Mouse (Mus musculus): ENCODE results near the gene Rimklb.
A peak's percentile ranks its signal among the peaks of the same experiment; 100 is the strongest.
"Not testable (repeated sequence)": the region's sequence is repeated elsewhere in the genome, so short reads cannot be mapped to it uniquely, and the experiment has no call there.

Gene Rimklb

DNA sequence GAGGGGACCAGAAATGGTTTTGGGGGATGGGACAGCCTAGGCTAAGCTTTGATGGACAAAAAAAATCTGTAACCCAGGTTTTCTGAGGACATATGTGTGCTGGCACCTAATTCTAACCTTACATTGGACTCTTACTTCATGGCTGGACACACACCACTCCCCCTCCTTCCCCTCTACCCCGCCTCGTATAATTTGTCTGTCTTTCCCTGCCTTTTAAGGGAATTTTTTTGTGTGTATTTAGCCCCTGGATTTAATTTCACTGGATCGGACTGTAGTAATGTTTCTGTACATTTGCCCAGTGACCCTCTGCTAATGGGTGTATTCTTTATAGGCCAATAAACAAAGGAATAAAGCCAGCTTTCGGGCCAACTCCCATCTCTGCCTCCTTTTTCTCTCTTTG, 6.5 kb upstream of the Rimklb start:
- DNase-seq (ENCODE audit: extremely low spot score, low read depth, low spot score) = no peak

- no peak for DNase-seq (ENCODE audit: extremely low spot score, low read depth, low spot score)
These were observed 2.1 kb downstream of the Rimklb start for GRCm38 (mm10) chr6:122496501-122496900.

DNA sequence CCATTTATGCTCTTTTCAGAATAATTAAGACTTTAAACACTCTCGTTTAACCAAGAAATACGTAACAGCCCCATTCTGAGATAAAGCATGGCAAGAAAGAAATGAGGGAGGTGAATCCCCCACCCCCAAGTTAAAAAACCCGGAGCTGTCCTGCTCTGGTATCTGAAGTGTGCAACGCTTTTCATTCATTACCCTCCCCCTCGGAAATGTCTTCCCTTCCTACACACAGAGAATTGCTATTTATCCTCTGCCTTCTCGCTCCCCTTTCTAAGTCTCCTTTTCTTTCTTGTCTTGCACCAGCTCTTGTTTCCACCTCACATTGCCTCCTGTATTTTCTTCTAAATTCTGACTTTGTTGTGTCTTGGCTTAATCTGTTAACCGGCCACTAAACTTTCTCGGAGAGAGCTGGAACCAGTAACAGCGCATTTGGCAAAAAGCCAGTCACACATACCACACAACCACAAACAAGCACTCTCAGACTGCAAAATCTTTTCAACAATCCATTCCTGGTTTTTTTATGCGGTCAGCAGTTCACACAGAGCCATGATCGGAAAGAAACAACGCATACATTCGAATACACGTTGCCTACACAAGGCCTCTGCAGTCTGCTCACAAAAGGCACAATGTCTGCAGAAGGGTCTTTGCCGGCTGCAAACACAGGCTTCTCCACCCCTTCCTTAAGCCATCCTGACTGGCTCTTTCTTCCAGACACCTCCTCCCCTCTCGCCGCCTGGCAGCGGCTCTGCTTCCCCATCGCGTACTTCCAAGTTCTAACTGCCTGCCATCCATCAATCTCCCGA, 3.3 kb downstream of the Rimklb start:
- no peak for DNase-seq (ENCODE audit: extremely low spot score, low read depth, low spot score)

DNA sequence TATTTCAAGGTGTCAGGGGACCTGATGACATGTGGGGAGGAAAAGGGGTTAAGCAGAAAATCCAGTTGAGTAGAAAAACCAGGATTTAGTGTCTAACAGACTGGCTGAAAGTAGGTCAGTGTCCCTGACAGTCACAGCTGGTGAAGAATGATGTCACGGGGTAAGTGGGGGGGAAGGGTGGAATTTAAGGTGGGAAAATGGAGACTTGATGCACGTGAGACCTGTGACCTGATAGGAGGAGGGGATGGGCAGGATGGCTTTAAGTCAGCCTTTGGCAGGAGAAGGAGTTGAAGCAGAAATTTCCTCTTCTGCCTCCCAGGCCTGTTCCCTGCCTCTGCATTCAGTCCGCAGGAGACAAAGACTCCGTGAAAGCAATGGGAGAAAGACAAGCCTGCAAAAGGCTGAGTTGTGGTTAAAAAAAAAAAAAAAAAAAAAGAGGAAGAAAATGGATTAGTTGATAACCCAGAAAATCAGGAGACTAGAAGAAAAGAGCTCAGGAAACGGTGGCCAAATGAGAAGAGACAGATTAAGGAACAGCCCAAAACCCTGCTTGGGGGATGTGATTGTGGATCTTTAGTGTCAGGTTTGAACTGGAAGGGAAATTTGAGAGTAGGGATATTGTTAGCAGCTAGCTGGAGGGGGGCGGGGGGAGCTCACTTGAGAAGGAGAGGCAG, 4.6 kb downstream of the Rimklb start:
- no peak for DNase-seq (ENCODE audit: extremely low spot score, low read depth, low spot score)

- DNase-seq (ENCODE audit: extremely low spot score, low read depth, low spot score) = no peak
These were observed 6.1 kb downstream of the Rimklb start for GRCm38 (mm10) chr6:122492479-122492878.

DNA sequence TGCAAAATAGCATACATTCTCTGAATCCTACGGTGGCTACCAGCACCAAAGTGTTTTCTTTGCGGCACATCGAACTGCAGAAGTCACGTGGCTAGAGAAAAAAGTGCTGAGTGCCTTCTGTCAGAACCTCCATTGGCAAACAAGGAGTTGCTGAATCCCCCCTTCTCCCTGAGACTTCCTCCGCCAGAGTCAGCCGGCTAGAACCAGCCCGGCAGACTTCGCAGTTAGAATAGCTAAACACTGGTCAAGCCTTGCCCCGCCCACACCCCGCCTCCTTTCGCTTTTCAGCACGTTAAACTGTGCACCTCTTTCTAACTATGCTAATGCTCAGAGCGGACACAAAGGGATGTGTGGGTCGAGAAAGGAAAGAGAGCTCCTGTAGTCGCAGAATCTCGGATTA, 7.0 kb downstream of the Rimklb start:
- peak; percentile 73 for DNase-seq (ENCODE audit: extremely low spot score, low read depth, low spot score)

GRCm38 (mm10) chr6:122490929-122491512, 7.5 kb downstream of the Rimklb start:
- no peak for DNase-seq (ENCODE audit: extremely low spot score, low read depth, low spot score)

GRCm38 (mm10) chr6:122486297-122487117, 12.1 kb downstream of the Rimklb start:
- DNase-seq (ENCODE audit: extremely low spot score, low read depth, low spot score) = no peak

- no peak for DNase-seq (ENCODE audit: extremely low spot score, low read depth, low spot score)
These were observed 12.9 kb downstream of the Rimklb start for GRCm38 (mm10) chr6:122485401-122486296.

DNA sequence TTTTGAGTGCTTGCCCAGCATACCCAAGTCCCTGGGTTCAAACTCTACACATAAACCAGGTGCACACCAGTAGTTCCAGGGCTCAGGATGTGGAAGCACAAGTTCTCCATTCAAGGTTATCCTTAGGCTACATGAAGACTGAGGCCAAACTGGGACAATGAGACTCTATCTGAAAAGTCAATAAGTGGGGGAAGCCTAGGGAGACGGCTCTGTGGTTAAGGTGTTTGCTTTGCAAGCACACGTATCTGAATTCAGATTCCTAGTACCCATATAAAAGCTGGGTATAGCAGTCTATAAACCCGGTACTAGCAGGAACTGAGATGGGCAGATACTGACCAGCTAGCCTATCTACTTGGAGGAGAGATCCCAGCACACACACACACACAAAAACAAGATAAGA, 20.5 kb downstream of the Rimklb start:
- no peak for DNase-seq (ENCODE audit: extremely low spot score, low read depth, low spot score)

- DNase-seq (ENCODE audit: extremely low spot score, low read depth, low spot score) = not testable (repeated sequence)
These were observed 27.1 kb downstream of the Rimklb start for GRCm38 (mm10) chr6:122471461-122471860.

GRCm38 (mm10) chr6:122470240-122470639, 28.3 kb downstream of the Rimklb start:
- no peak for DNase-seq (ENCODE audit: extremely low spot score, low read depth, low spot score)

DNA sequence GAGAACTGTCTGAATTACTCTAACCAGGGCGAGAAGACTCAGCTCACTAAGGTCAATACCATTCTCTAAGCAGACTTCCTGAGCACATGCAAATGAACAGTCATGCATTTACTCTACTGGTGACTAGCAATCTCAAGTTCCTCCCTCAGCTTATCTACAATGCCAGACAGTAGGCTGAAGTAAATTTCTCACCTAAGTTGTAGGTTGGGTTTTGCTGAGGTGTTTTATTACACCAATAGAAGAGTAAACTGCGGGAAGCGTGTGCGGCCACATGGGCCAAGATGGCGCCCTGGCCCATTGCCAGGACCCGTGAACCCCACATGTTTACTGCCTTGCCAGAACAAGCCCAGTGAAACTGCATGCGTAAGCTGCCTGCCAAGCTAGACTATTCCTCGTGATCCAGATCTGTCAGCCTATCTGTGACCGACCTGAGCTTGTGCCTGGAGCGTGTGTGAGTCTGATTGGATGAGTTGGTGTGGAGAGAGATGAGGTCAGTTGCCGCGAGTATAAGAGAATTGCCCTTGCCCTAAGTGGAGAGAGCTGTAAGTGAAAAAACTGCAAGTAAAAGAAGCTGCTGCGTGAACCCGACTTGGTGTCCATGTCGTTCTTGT, 29.4 kb downstream of the Rimklb start:
- DNase-seq (ENCODE audit: extremely low spot score, low read depth, low spot score) = no peak

- no peak for DNase-seq (ENCODE audit: extremely low spot score, low read depth, low spot score)
These were observed 32.4 kb downstream of the Rimklb start for GRCm38 (mm10) chr6:122466092-122466713.

DNA sequence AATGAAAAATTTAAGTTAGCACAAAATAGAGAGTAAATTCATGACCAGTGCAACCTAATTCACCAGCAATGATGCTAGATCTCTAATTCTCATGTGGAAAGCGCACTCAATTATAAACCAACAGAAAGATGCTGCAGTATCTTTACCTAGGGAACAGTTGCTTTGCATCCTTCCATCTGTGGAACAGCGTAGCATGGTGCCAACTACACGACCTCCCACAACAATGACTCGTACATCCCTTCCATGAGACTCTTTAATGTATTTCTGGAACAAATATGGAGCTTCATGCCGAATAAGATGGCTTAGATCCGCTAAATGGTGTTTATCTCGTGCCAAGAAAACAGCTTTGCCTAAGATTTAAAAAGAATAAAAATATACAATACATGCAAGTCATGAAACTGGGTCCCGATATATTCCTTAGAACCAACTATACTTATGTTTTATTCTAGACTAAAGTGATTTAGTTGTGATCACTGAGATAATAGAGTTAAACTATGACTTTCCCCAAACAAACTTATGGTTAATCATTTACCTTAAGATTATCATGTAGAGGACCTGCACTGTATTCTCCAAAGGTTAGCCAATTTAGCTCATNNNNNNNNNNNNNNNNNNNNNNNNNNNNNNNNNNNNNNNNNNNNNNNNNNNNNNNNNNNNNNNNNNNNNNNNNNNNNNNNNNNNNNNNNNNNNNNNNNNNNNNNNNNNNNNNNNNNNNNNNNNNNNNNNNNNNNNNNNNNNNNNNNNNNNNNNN, 39.4 kb downstream of the Rimklb start:
- DNase-seq (ENCODE audit: extremely low spot score, low read depth, low spot score) = no peak

GRCm38 (mm10) chr6:122447848-122448247, 50.7 kb downstream of the Rimklb start:
- no peak for DNase-seq (ENCODE audit: extremely low spot score, low read depth, low spot score)

- DNase-seq (ENCODE audit: extremely low spot score, low read depth, low spot score) = no peak
These were observed 53.3 kb downstream of the Rimklb start for GRCm38 (mm10) chr6:122445215-122445614.

GRCm38 (mm10) chr6:122440632-122441226, 57.8 kb downstream of the Rimklb start:
- no peak for DNase-seq (ENCODE audit: extremely low spot score, low read depth, low spot score)

All from hindlimb bud, embryonic 11.5 days (tissue).